ENCODE assay signal across 16 mouse cellular contexts in the genomic region with DNA sequence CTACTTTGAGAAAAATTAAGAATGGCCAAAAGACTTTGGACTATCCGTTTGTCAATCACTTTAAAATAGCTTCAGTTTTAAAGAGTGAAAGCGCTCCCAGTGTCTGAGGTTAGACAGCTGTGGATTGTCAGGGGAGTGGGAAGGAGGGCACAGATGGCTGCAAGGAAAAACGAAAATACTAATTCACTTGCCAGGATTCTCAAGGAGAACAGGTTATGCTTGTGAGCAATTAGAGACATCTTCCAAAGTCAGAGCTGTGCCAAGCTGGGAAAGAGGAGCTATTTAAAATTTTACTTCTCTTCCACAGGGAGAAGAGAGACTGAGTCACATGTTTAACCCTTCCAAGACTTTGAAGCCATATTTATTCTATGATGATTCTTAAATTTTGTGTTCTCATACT.
DNase-seq lines count a peak whose midpoint lies in the region.
"Had no signal": no experiment of that assay in that cellular context is flagged by ENCODE, and none has a peak within 500 bp of the region (broad histone marks: within the 10 kb centered on the region; RNA-seq: fewer than 3 reads in every experiment).

No protein-coding gene starts in this region.

- intact Hi-C loops in left cerebral cortex, postnatal 14 days (cut with DNase I), result no loop called here

- DNase-seq in frontal cortex, adult 2 months (ENCODE audit: extremely low spot score in 1 of 2, low spot score in 1 of 2), result peak; percentile 31 to 49
- DNase-seq in frontal cortex, postnatal 14 days (ENCODE audit: low spot score in 2 of 2), result no peak
- peak; percentile 24 for DNase-seq in right cerebral cortex, adult 18-20 months
- no peak for DNase-seq in right cerebral cortex, postnatal 4 days
- peak; percentile 6 to 50 for DNase-seq in left cerebral cortex, postnatal 14 days (ENCODE audit: low spot score in 2 of 2)
- DNase-seq in cerebellum, postnatal 36 days, result no peak
- no peak for DNase-seq in adrenal gland, adult 8-10 months
- DNase-seq: cerebellum, adult 9-10 months; gastrocnemius, adult 2 months; heart, postnatal 10 days; kidney, adult 18-20 months; liver, embryonic 13.5 days; lung, embryonic 14.5 days; lung, postnatal 4 days; spleen, adult 18-20 months; thymus, adult 18-20 months had no signal

Comparison
In these comparisons a context has a peak if more than half of its experiments do, and no peak if none do; other contexts are left out.
1. DNase-seq: peak in frontal cortex, adult 2 months (2 of 2), right cerebral cortex, adult 18-20 months (single experiment) and left cerebral cortex, postnatal 14 days (2 of 2); none in frontal cortex, postnatal 14 days (0 of 2), right cerebral cortex, postnatal 4 days (single experiment), cerebellum, postnatal 36 days (0 of 2) and adrenal gland, adult 8-10 months (single experiment).